Mouse (Mus musculus) olfactory bulb, adult 2 months (tissue): Measurements from ENCODE around the gene Apol7a.

Source experiments
- CTCF ChIP-seq: fragments of 200-500 bp; IDR thresholded peaks from 2 replicates; pipeline ENCODE4 v1.5.1; 2012; ENCODE audit warnings: low read depth, mild to moderate bottlenecking, low read length, moderate library complexity; ENCODE audit not compliant: insufficient read depth
- POLR2A ChIP-seq: fragments of 200-500 bp; IDR thresholded peaks from 2 replicates; pipeline ENCODE4 v1.6.1; 2012; ENCODE audit warnings: mild to moderate bottlenecking, low read depth, low read length, moderate library complexity; ENCODE audit not compliant: insufficient read depth

- no peak for TF ChIP-seq CTCF
- no peak for TF ChIP-seq POLR2A
Measured at GRCm38 (mm10) chr15:77352863-77353262, 46.0 kb downstream of the Apol7a start.
